In the genomic region with DNA sequence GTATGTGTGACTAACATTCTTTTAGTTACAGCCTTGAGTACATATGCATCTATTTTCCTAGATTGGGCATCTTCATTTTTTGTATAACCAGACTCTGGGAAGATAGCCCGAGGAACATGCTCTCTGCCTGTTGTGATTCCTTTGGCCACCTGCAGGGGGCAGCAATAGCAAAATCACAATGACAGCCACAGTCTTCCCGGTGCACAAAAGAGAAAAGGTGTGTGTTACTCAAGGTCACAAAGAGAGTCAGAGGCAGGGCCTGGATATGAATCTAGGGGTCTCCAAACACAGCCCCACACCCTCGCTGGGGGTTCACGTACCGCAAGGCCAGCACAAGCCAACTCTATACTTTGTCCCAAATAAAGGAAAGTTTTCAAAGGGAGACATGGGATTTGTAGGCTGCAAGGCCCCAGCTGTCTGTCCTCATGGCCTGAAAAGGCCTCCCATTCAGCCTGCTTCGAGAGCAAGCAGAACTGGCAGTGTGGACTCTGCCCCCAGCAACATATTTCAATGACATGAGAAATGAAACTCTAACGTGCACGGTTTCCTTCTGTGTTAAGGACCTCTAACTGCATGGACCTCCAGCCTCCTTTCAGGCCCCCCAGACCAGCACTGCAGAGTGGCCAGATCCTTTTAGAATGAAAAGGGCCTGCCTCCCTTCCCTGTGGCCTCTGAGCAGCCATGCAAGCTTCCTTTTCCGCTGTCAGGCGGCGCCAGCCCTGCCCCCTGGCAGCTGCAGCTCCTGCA, we compare ENCODE assay signal across 8 mouse cellular contexts. TPM values are rescaled to one million over a fixed set of nuclear protein-coding genes. Genes with fewer than 3 reads are reported as not detected.
DNase-seq lines count a peak whose midpoint lies in the region; ATAC-seq and TF ChIP-seq lines count a peak whose summit lies in the region.

No protein-coding gene starts in this region.

- no peaks in the 10 kb centered on the region for H3K36me3 ChIP-seq in forebrain, embryonic 15.5 days
- H3K36me3 ChIP-seq in limb, embryonic 13.5 days: no peaks in the 10 kb centered on the region
- no peaks in the 10 kb centered on the region for H3K36me3 ChIP-seq in stomach, embryonic 15.5 days

- no peak overlapping the region for H3K4me3 ChIP-seq in left cerebral cortex, adult 2 months
- no peak overlapping the region for H3K4me3 ChIP-seq in forebrain, embryonic 15.5 days
- H3K4me3 ChIP-seq in limb, embryonic 13.5 days: no peak overlapping the region
- no peak overlapping the region for H3K4me3 ChIP-seq in stomach, embryonic 15.5 days (replicated peaks)

- WGBS in forebrain, embryonic 15.5 days: 37% methylated on average over 11 of the region's 11 CpGs
- WGBS in limb, embryonic 13.5 days: 33% methylated on average over 11 of the region's 11 CpGs
- 29% methylated on average over 11 of the region's 11 CpGs for WGBS in stomach, embryonic 15.5 days

- intact Hi-C loops in left cerebral cortex, adult 2 months (cut with DNase I): loop anchor here (5.0 kb wide), 1 partner anchor 187 kb away; no protein-coding TSS in a partner anchor
- intact Hi-C loops in left cerebral cortex, postnatal 10 days (cut with DNase I): no loop called here

- TF ChIP-seq CTCF in left cerebral cortex, adult 2 months (IDR thresholded peaks at IDR 0.05): peak; percentile 94

- DNase-seq in left cerebral cortex, adult 2 months (ENCODE audit: extremely low spot score in 1 of 2, low spot score in 2 of 2): peak; percentile 44 to 59
- no peak for DNase-seq in left cerebral cortex, postnatal 10 days (ENCODE audit: extremely low spot score in 1 of 2, low spot score in 2 of 2)
- DNase-seq in cerebellum, adult 11 months: peak; percentile 26
- DNase-seq in natural killer cell, adult 2 months (ENCODE audit: low spot score in 2 of 2): peak; percentile 25 to 54

- H3K27ac ChIP-seq in left cerebral cortex, adult 2 months: no peak overlapping the region
- no peak overlapping the region for H3K27ac ChIP-seq in forebrain, embryonic 15.5 days (replicated peaks)
- H3K27ac ChIP-seq in limb, embryonic 13.5 days: peak overlapping the region; percentile 44; the same call in 1 of the 2 replicates
- H3K27ac ChIP-seq in stomach, embryonic 15.5 days: peak overlapping the region; percentile 10; the same call in 1 of the 2 replicates

- no peaks in the 10 kb centered on the region for H3K27me3 ChIP-seq in forebrain, embryonic 15.5 days
- no peaks in the 10 kb centered on the region for H3K27me3 ChIP-seq in limb, embryonic 13.5 days
- no peaks in the 10 kb centered on the region for H3K27me3 ChIP-seq in stomach, embryonic 15.5 days (replicated peaks)

- no peaks in the 10 kb centered on the region for H3K9me3 ChIP-seq in forebrain, embryonic 15.5 days
- no peaks in the 10 kb centered on the region for H3K9me3 ChIP-seq in limb, embryonic 13.5 days
- H3K9me3 ChIP-seq in stomach, embryonic 15.5 days: no peaks in the 10 kb centered on the region

- peaks cover 6% of the 10 kb centered on the region; the same call in 1 of the 2 replicates for H3K4me1 ChIP-seq in forebrain, embryonic 15.5 days
- peaks cover 33% of the 10 kb centered on the region for H3K4me1 ChIP-seq in limb, embryonic 13.5 days
- peaks cover 13% of the 10 kb centered on the region; the same call in 1 of the 2 replicates for H3K4me1 ChIP-seq in stomach, embryonic 15.5 days

- no peak overlapping the region for H3K4me2 ChIP-seq in forebrain, embryonic 15.5 days (replicated peaks)
- peak overlapping the region; percentile 42 for H3K4me2 ChIP-seq in limb, embryonic 13.5 days (replicated peaks)
- no peak overlapping the region for H3K4me2 ChIP-seq in stomach, embryonic 15.5 days

- H3K9ac ChIP-seq in forebrain, embryonic 15.5 days (replicated peaks): no peak overlapping the region
- H3K9ac ChIP-seq in limb, embryonic 13.5 days: 0 out of 2 replicates have a peak overlapping the region, but pooled peaks have one; percentile 3
- H3K9ac ChIP-seq in stomach, embryonic 15.5 days: no peak overlapping the region

- ATAC-seq in forebrain, embryonic 15.5 days (replicated peaks): 0 out of 2 replicates have a peak, but pooled peaks have one; percentile 44
- ATAC-seq in inflammation-experienced regulatory T-cells, adult 6 months: peak; percentile 58
- ATAC-seq in limb, embryonic 13.5 days (ENCODE audit: low FRiP score, low read depth): peak; percentile 20; the same call in 1 of the 2 replicates
- ATAC-seq in stomach, embryonic 15.5 days (ENCODE audit: insufficient read depth, low FRiP score, low read depth): peak; percentile 33; the same call in 1 of the 2 replicates

RNA-seq across cellular contexts. Expression of gene Whrn, which starts 15.5 kb away (rescaled TPM):
- 10 to 100 TPM; 45.1 to 53.7 TPM for total RNA-seq in left cerebral cortex, adult 2 months (2021)
- total RNA-seq in left cerebral cortex, postnatal 10 days (2021): 10 to 100 TPM; 41.7 to 45.8 TPM
- polyA plus RNA-seq in forebrain, embryonic 15.5 days (2015; fragmentation: Nextera tagmentation; extraction: Ambion mirVana): 6.4 and 7.7 TPM in 2 replicates
- 1 to 10 TPM in 2 of 3 experiments, under 1 TPM in 1; 0.75 to 4.4 (median 3.9) TPM for polyA plus RNA-seq in inflammation-experienced regulatory T-cells, adult 6 months (2017; shearing (Covaris generic))
- 8.1 and 10.4 TPM in 2 replicates for polyA plus RNA-seq in limb, embryonic 13.5 days (2015; fragmentation: Nextera tagmentation; extraction: Ambion mirVana)
- 4.1 and 4.3 TPM in 2 replicates for polyA plus RNA-seq in stomach, embryonic 15.5 days (2015; fragmentation: Nextera tagmentation; extraction: Ambion mirVana)

Comparison
In these comparisons a context has a peak if more than half of its experiments do, and no peak if none do; other contexts are left out.
1. DNase-seq: peak in left cerebral cortex, adult 2 months (2 of 2), cerebellum, adult 11 months (single experiment) and natural killer cell, adult 2 months (2 of 2); none in left cerebral cortex, postnatal 10 days (0 of 2).
2. H3K27ac ChIP-seq: peak in limb, embryonic 13.5 days (single experiment) and stomach, embryonic 15.5 days (single experiment); none in left cerebral cortex, adult 2 months (single experiment) and forebrain, embryonic 15.5 days (single experiment).
3. Peak in every context shown above with its lines, with median percentiles within 50 percentile points of each other: ATAC-seq.